Mouse (Mus musculus) G1E-ER4 (cell line): ENCODE data around the gene Rpl36a. TPM values are rescaled to one million over a fixed set of nuclear protein-coding genes. Genes with fewer than 3 reads are reported as not detected.

Source experiments
- GATA1 ChIP-seq: IDR thresholded peaks from one replicate; pipeline ENCODE4 v1.8.0; 2012; ENCODE audit warnings: low read length, inconsistent platforms
- polyA plus RNA-seq: library from polyadenylated mRNA; stranded (reverse); fragments of >175 nt; gene quantifications from 2 replicates; pipeline ENCODE4 v1.2.3, GENCODE M21; 2012

Gene Rpl36a
- polyA plus RNA-seq, 1 experiment: 69.5 TPM

DNA sequence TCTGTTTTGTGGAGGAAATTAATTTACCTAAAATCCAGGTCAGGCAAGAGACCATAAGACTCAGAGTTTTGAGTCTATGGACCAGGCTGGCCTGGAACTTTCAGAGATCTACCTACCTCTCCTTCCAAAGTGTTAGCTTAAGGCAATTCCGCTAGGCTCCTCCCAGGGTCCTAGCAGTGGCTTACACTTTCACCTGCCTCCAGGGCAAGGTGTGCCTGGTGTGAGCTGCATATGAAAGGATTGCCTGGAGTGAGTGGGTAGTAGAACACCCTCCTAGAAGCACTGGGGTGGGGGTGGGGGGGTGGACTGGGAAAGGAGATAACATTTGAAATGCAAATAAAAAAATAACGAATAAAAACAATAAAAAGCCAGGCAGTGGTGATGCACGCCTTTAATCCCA, 36.2 kb downstream of the Rpl36a start:
- no peak for TF ChIP-seq GATA1

DNA sequence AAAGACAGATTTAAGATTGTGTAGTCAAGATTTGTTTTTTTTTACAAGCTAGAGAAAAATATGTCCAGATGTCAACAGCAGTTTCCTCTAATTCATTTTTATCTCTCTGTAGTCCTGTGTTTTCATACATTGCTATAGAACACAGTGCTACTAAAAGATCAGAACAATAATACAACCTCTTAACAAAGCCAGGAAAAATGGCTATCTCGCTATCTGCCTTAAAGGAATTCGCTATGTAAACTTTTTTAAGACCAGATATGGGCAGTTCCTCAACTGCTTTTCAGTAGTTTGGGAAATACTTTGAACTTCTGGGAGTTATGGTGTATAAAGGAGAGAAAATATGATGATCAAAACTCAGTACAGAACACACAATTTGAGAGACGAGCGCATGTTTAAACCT, 37.9 kb downstream of the Rpl36a start:
- TF ChIP-seq GATA1: no peak

GRCm38 (mm10) chrX:134628200-134628599, 42.7 kb downstream of the Rpl36a start:
- no peak for TF ChIP-seq GATA1

GRCm38 (mm10) chrX:134632710-134633109, 47.3 kb downstream of the Rpl36a start:
- TF ChIP-seq GATA1: no peak

GRCm38 (mm10) chrX:134635111-134635510, 49.7 kb downstream of the Rpl36a start:
- no peak for TF ChIP-seq GATA1

DNA sequence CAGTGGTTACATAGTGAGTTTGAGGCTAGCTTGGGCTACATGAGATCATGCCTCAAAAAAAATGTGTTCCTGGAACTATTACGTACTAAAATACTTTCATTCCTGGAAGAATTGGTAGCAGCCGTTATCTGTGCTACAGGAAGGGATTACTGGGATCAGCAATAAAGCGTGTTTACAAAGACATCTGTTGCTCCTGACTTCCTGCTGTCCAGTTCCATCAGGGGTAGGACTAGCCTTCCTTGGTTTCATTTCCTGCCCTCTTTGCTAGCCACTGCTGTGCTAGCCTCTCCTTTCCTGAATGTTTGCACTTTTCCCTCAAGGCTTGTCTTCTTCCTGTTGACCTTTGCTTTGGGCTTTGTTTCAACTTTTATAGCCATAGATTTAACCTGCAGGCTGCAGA, 50.4 kb downstream of the Rpl36a start:
- no peak for TF ChIP-seq GATA1

Other genes with a start within 250 kb of the Rpl36a start
- 0.28 and 0.35 TPM in 2 replicates for gene Drp2, start 181.1 kb upstream of the Rpl36a start, polyA plus RNA-seq
- gene Taf7l, start 109.2 kb upstream of the Rpl36a start, polyA plus RNA-seq: 0.03 TPM in 1 of 2 replicates, not detected in the other
- 3.5 and 4.1 TPM in 2 replicates for gene Timm8a1, start 43.8 kb upstream of the Rpl36a start, polyA plus RNA-seq
- gene Btk, start 2.1 kb upstream of the Rpl36a start, polyA plus RNA-seq: 5.7 and 10.5 TPM in 2 replicates
- 0.21 and 0.23 TPM in 2 replicates for gene Gla, start 15.5 kb downstream of the Rpl36a start, polyA plus RNA-seq
- gene Hnrnph2, start 15.5 kb downstream of the Rpl36a start, polyA plus RNA-seq: 11.2 and 18.8 TPM in 2 replicates
- 1.0 and 1.1 TPM in 2 replicates for gene Armcx4, start 100.9 kb downstream of the Rpl36a start, polyA plus RNA-seq
- gene Armcx1, start 132.3 kb downstream of the Rpl36a start, polyA plus RNA-seq: 4.3 and 6.0 TPM in 2 replicates
- gene Armcx6, start 165.8 kb downstream of the Rpl36a start, polyA plus RNA-seq: not detected in 2 replicates
- not detected in 2 replicates for gene Armcx3, start 170.9 kb downstream of the Rpl36a start, polyA plus RNA-seq
- gene Armcx2, start 223.6 kb downstream of the Rpl36a start, polyA plus RNA-seq: 7.1 and 18.4 TPM in 2 replicates